Mouse (Mus musculus): ENCODE measurements around the gene Fgf11. TPM values are rescaled to one million over a fixed set of nuclear protein-coding genes. Genes with fewer than 3 reads are reported as not detected.

Gene Fgf11
- polyA plus RNA-seq, 1 experiment from 2014 or later = 0.97 TPM

GRCm38 (mm10) chr11:69833554-69833953, 31.9 kb upstream of the Fgf11 start:
- 0 out of 2 replicates have a peak, but pooled peaks cover 2% of the 10 kb centered on the region for H3K27me3 ChIP-seq (ENCODE audit: control insufficient read depth, insufficient read depth, low read length)
- WGBS = 64% methylated on average over 8 of the region's 8 CpGs

GRCm38 (mm10) chr11:69828832-69829231, 27.2 kb upstream of the Fgf11 start:
- Histone ChIP-seq H3K27ac (replicated peaks; ENCODE audit: low read depth, low read length) (no peak overlapping the region), H3K27me3 (ENCODE audit: control insufficient read depth, insufficient read depth, low read length) (0 out of 2 replicates have a peak, but pooled peaks cover 2% of the 10 kb centered on the region), H3K4me2 (ENCODE audit: low read depth, low read length) (no peak overlapping the region), H3K4me3 (ENCODE audit: low read depth, low read length) (no peak overlapping the region), H3K9ac (replicated peaks; ENCODE audit: low read length) (no peak overlapping the region), H3K4me1 (ENCODE audit: control insufficient read depth, insufficient read depth, low read length) (peaks cover 2% of the 10 kb centered on the region; the same call in 1 of the 2 replicates), H3K9me3 (replicated peaks; ENCODE audit: control insufficient read depth, low read length) (no peaks in the 10 kb centered on the region), H3K36me3 (replicated peaks; ENCODE audit: control insufficient read depth, insufficient read depth, low read depth, low read length) (peaks cover 21% of the 10 kb centered on the region)
- DNase-seq (ENCODE audit: low spot score) (no peak), ATAC-seq (replicated peaks; ENCODE audit: insufficient number of reproducible peaks, low FRiP score, low TSS enrichment, low read depth) (no peak)
- 83% methylated on average over 5 of the region's 5 CpGs for WGBS

More at GRCm38 (mm10) chr11:69833554-69833953, 31.9 kb upstream of the Fgf11 start:
- H3K4me3 ChIP-seq (ENCODE audit: low read depth, low read length) = peak overlapping the region; percentile 79
- peak overlapping the region; percentile 93 for H3K4me2 ChIP-seq (ENCODE audit: low read depth, low read length)
- no peaks in the 10 kb centered on the region for H3K9me3 ChIP-seq (replicated peaks; ENCODE audit: control insufficient read depth, low read length)
- peak overlapping the region; percentile 77; the same call in 1 of the 2 replicates for H3K9ac ChIP-seq (replicated peaks; ENCODE audit: low read length)
- DNase-seq (ENCODE audit: low spot score) = no peak
- peaks cover 7% of the 10 kb centered on the region for H3K36me3 ChIP-seq (replicated peaks; ENCODE audit: control insufficient read depth, insufficient read depth, low read depth, low read length)
- H3K4me1 ChIP-seq (ENCODE audit: control insufficient read depth, insufficient read depth, low read length) = peaks cover 9% of the 10 kb centered on the region
- no peak for ATAC-seq (replicated peaks; ENCODE audit: insufficient number of reproducible peaks, low FRiP score, low TSS enrichment, low read depth)
- H3K27ac ChIP-seq (replicated peaks; ENCODE audit: low read depth, low read length) = no peak overlapping the region; the same call in 1 of the 2 replicates

- no peaks in the 10 kb centered on the region for H3K4me1 ChIP-seq (ENCODE audit: control insufficient read depth, insufficient read depth, low read length)
- ATAC-seq (replicated peaks; ENCODE audit: insufficient number of reproducible peaks, low FRiP score, low TSS enrichment, low read depth) (no peak), DNase-seq (ENCODE audit: low spot score) (no peak)
- H3K36me3 ChIP-seq (replicated peaks; ENCODE audit: control insufficient read depth, insufficient read depth, low read depth, low read length) = peaks cover 15% of the 10 kb centered on the region
- no peak overlapping the region for H3K4me3 ChIP-seq (ENCODE audit: low read depth, low read length)
- H3K27ac ChIP-seq (replicated peaks; ENCODE audit: low read depth, low read length) = no peak overlapping the region
- WGBS = 58% methylated on average over 2 of the region's 2 CpGs
- H3K4me2 ChIP-seq (ENCODE audit: low read depth, low read length) = no peak overlapping the region
- no peaks in the 10 kb centered on the region for H3K9me3 ChIP-seq (replicated peaks; ENCODE audit: control insufficient read depth, low read length)
- H3K9ac ChIP-seq (replicated peaks; ENCODE audit: low read length) = no peak overlapping the region
- H3K27me3 ChIP-seq (ENCODE audit: control insufficient read depth, insufficient read depth, low read length) = no peaks in the 10 kb centered on the region
Observed at GRCm38 (mm10) chr11:69823456-69823855, 21.8 kb upstream of the Fgf11 start.

GRCm38 (mm10) chr11:69822080-69822479, 20.4 kb upstream of the Fgf11 start, which contains the start of gene Spem1:
Gene Spem1, minus strand, starts transcription at chr11:69822180.
- no peaks in the 10 kb centered on the region for H3K9me3 ChIP-seq (replicated peaks; ENCODE audit: control insufficient read depth, low read length)
- H3K9ac ChIP-seq (replicated peaks; ENCODE audit: low read length) = no peak within 1 kb of the TSS
- no peaks in the 10 kb centered on the region for H3K27me3 ChIP-seq (ENCODE audit: control insufficient read depth, insufficient read depth, low read length)
- no peak within 1 kb of the TSS for H3K27ac ChIP-seq (replicated peaks; ENCODE audit: low read depth, low read length)
- 86% methylated on average over 3 of the region's 3 CpGs for WGBS
- H3K4me3 ChIP-seq (ENCODE audit: low read depth, low read length) = no peak within 1 kb of the TSS
- no peaks in the 10 kb centered on the region for H3K4me1 ChIP-seq (ENCODE audit: control insufficient read depth, insufficient read depth, low read length)
- DNase-seq (ENCODE audit: low spot score) (no peak), ATAC-seq (replicated peaks; ENCODE audit: insufficient number of reproducible peaks, low FRiP score, low TSS enrichment, low read depth) (no peak)
- H3K36me3 ChIP-seq (replicated peaks; ENCODE audit: control insufficient read depth, insufficient read depth, low read depth, low read length) = peaks cover 12% of the 10 kb centered on the region
- H3K4me2 ChIP-seq (ENCODE audit: low read depth, low read length) = no peak within 1 kb of the TSS

- WGBS = 88% methylated on average over 8 of the region's 8 CpGs
Observed at GRCm38 (mm10) chr11:69818871-69819270, 17.2 kb upstream of the Fgf11 start.

GRCm38 (mm10) chr11:69818365-69818764, 16.7 kb upstream of the Fgf11 start, which contains the start of gene Spem2:
Gene Spem2, minus strand, starts transcription at chr11:69818465.
- Histone ChIP-seq H3K4me1 (ENCODE audit: control insufficient read depth, insufficient read depth, low read length) (no peaks in the 10 kb centered on the region), H3K36me3 (replicated peaks; ENCODE audit: control insufficient read depth, insufficient read depth, low read depth, low read length) (no peaks in the 10 kb centered on the region), H3K9me3 (replicated peaks; ENCODE audit: control insufficient read depth, low read length) (peaks cover 3% of the 10 kb centered on the region; the same call in 1 of the 2 replicates), H3K4me3 (ENCODE audit: low read depth, low read length) (no peak within 1 kb of the TSS), H3K9ac (replicated peaks; ENCODE audit: low read length) (no peak within 1 kb of the TSS), H3K27ac (replicated peaks; ENCODE audit: low read depth, low read length) (no peak within 1 kb of the TSS), H3K4me2 (ENCODE audit: low read depth, low read length) (no peak within 1 kb of the TSS), H3K27me3 (ENCODE audit: control insufficient read depth, insufficient read depth, low read length) (no peaks in the 10 kb centered on the region)
- DNase-seq (ENCODE audit: low spot score) (no peak), ATAC-seq (replicated peaks; ENCODE audit: insufficient number of reproducible peaks, low FRiP score, low TSS enrichment, low read depth) (no peak)
- WGBS = 74% methylated on average over 2 of the region's 2 CpGs

More at GRCm38 (mm10) chr11:69818871-69819270, 17.2 kb upstream of the Fgf11 start:
- DNase-seq (ENCODE audit: low spot score) = no peak
- Histone ChIP-seq H3K36me3 (replicated peaks; ENCODE audit: control insufficient read depth, insufficient read depth, low read depth, low read length) (no peaks in the 10 kb centered on the region), H3K27me3 (ENCODE audit: control insufficient read depth, insufficient read depth, low read length) (no peaks in the 10 kb centered on the region), H3K4me1 (ENCODE audit: control insufficient read depth, insufficient read depth, low read length) (no peaks in the 10 kb centered on the region), H3K9ac (replicated peaks; ENCODE audit: low read length) (no peak overlapping the region), H3K4me2 (ENCODE audit: low read depth, low read length) (no peak overlapping the region), H3K4me3 (ENCODE audit: low read depth, low read length) (no peak overlapping the region), H3K27ac (replicated peaks; ENCODE audit: low read depth, low read length) (no peak overlapping the region), H3K9me3 (replicated peaks; ENCODE audit: control insufficient read depth, low read length) (peaks cover 3% of the 10 kb centered on the region; the same call in 1 of the 2 replicates)
- no peak for ATAC-seq (replicated peaks; ENCODE audit: insufficient number of reproducible peaks, low FRiP score, low TSS enrichment, low read depth)

- no peaks in the 10 kb centered on the region for H3K27me3 ChIP-seq (ENCODE audit: control insufficient read depth, insufficient read depth, low read length)
- H3K4me3 ChIP-seq (ENCODE audit: low read depth, low read length) = no peak overlapping the region
- H3K4me2 ChIP-seq (ENCODE audit: low read depth, low read length) = no peak overlapping the region
- peaks cover 3% of the 10 kb centered on the region; the same call in 1 of the 2 replicates for H3K9me3 ChIP-seq (replicated peaks; ENCODE audit: control insufficient read depth, low read length)
- H3K9ac ChIP-seq (replicated peaks; ENCODE audit: low read length) = no peak overlapping the region
- ATAC-seq (replicated peaks; ENCODE audit: insufficient number of reproducible peaks, low FRiP score, low TSS enrichment, low read depth) (no peak), DNase-seq (ENCODE audit: low spot score) (no peak)
- no peaks in the 10 kb centered on the region for H3K4me1 ChIP-seq (ENCODE audit: control insufficient read depth, insufficient read depth, low read length)
- H3K27ac ChIP-seq (replicated peaks; ENCODE audit: low read depth, low read length) = no peak overlapping the region
- whole genome bisulfite sequencing = 90% methylated on average over 12 of the region's 12 CpGs
- no peaks in the 10 kb centered on the region for H3K36me3 ChIP-seq (replicated peaks; ENCODE audit: control insufficient read depth, insufficient read depth, low read depth, low read length)
Observed at GRCm38 (mm10) chr11:69816520-69816919, 14.9 kb upstream of the Fgf11 start.

GRCm38 (mm10) chr11:69815155-69815554, 13.5 kb upstream of the Fgf11 start, which contains the start of gene Gm39566:
Gene Gm39566, minus strand, starts transcription at chr11:69815298.
- no peak within 1 kb of the TSS for H3K27ac ChIP-seq (replicated peaks; ENCODE audit: low read depth, low read length)
- no peak within 1 kb of the TSS for H3K9ac ChIP-seq (replicated peaks; ENCODE audit: low read length)
- H3K4me2 ChIP-seq (ENCODE audit: low read depth, low read length) = no peak within 1 kb of the TSS
- no peaks in the 10 kb centered on the region for H3K36me3 ChIP-seq (replicated peaks; ENCODE audit: control insufficient read depth, insufficient read depth, low read depth, low read length)
- DNase-seq (ENCODE audit: low spot score) (no peak), ATAC-seq (replicated peaks; ENCODE audit: insufficient number of reproducible peaks, low FRiP score, low TSS enrichment, low read depth) (no peak)
- H3K4me1 ChIP-seq (ENCODE audit: control insufficient read depth, insufficient read depth, low read length) = no peaks in the 10 kb centered on the region
- no peaks in the 10 kb centered on the region for H3K27me3 ChIP-seq (ENCODE audit: control insufficient read depth, insufficient read depth, low read length)
- WGBS = 61% methylated on average over 10 of the region's 10 CpGs
- H3K4me3 ChIP-seq (ENCODE audit: low read depth, low read length) = no peak within 1 kb of the TSS
- H3K9me3 ChIP-seq (replicated peaks; ENCODE audit: control insufficient read depth, low read length) = peaks cover 3% of the 10 kb centered on the region; the same call in 1 of the 2 replicates

All from embryonic facial prominence, embryonic 11.5 days (tissue).